Mouse (Mus musculus) liver, postnatal 0 days (tissue): Measurements from ENCODE around the gene Ccndbp1. TPM values are rescaled to one million over a fixed set of nuclear protein-coding genes. Genes with fewer than 3 reads are reported as not detected.
A peak's percentile ranks its signal among the peaks of the same experiment; 100 is the strongest.

Source experiments
- ATAC-seq: fragments of 200-750 bp; cut with Nextera tagmentation; 2 replicates; pipeline ENCODE4 v1.8.0; 2017; ENCODE audit warnings: mild to moderate bottlenecking, moderate library complexity
- DNase-seq: peaks from one replicate; pipeline ENCODE4 v3.0.0-alpha.2; 2016
- H3K27ac ChIP-seq: fragments of 300-500 bp; sonication (generic); 2 replicates; pipeline ENCODE4 v1.5.1; 2014; ENCODE audit warnings: antibody characterized with exemption, moderate library complexity, mild to moderate bottlenecking, low read depth
- H3K27me3 ChIP-seq: fragments of 300-500 bp; sonication (generic); 2 replicates; pipeline ENCODE4 v1.6.1; 2014; ENCODE audit warnings: low read length, control low read depth, mixed read lengths; ENCODE audit not compliant: insufficient read depth
- H3K36me3 ChIP-seq: fragments of 300-500 bp; sonication (generic); replicated peaks from 2 replicates; pipeline ENCODE4 v1.6.1; 2014; ENCODE audit warnings: mild to moderate bottlenecking, control low read depth, low read length, moderate library complexity, mixed read lengths; ENCODE audit not compliant: insufficient read depth
- H3K4me1 ChIP-seq: fragments of 300-500 bp; sonication (generic); 2 replicates; pipeline ENCODE4 v1.6.1; 2014; ENCODE audit warnings: antibody characterized with exemption, mild to moderate bottlenecking, control low read depth; ENCODE audit not compliant: insufficient read depth
- H3K4me2 ChIP-seq: fragments of 300-500 bp; sonication (generic); 2 replicates; pipeline ENCODE4 v1.6.1; 2014; ENCODE audit warnings: low read depth, mild to moderate bottlenecking, low read length, moderate library complexity, mixed read lengths
- H3K4me3 ChIP-seq: fragments of 300-500 bp; sonication (generic); 2 replicates; pipeline ENCODE4 v1.5.1; 2014; ENCODE audit warnings: low read depth, low read length
- H3K9ac ChIP-seq: fragments of 300-500 bp; sonication (generic); replicated peaks from 2 replicates; pipeline ENCODE4 v1.6.1; 2014; ENCODE audit warnings: mild to moderate bottlenecking, moderate library complexity
- H3K9me3 ChIP-seq: fragments of 300-500 bp; sonication (generic); 2 replicates; pipeline ENCODE4 v1.6.1; 2016; ENCODE audit warnings: mild to moderate bottlenecking, control low read depth, low read length, mixed read lengths
- CTCF ChIP-seq: sonication (generic); IDR thresholded peaks from 2 replicates; pipeline ENCODE4 v1.5.1; 2016; ENCODE audit warnings: antibody characterized with exemption, low read depth
- EP300 ChIP-seq: IDR thresholded peaks from 2 replicates; pipeline ENCODE4 v1.6.1; 2016; ENCODE audit warnings: antibody characterized with exemption, low read depth, mild to moderate bottlenecking
- WGBS: fragments of 180-500 bp; shearing (Covaris S2); extraction: QIAGEN DNeasy Blood & Tissue Kit; methylation state at CpG from one replicate; pipeline ENCODE4 v1.1.7; 2014; ENCODE audit not compliant: insufficient replicate concordance; 5-methylcytosine and 5-hydroxymethylcytosine counted together
- polyA plus RNA-seq: library from polyadenylated mRNA; unstranded; fragments of >200 nt; fragmentation: Nextera tagmentation; extraction: Ambion mirVana; gene quantifications from 2 replicates; pipeline ENCODE4 v1.2.1, GENCODE M21; 2015

Ccndbp1 gene
- 36.0 and 37.4 TPM in 2 replicates for polyA plus RNA-seq

DNA sequence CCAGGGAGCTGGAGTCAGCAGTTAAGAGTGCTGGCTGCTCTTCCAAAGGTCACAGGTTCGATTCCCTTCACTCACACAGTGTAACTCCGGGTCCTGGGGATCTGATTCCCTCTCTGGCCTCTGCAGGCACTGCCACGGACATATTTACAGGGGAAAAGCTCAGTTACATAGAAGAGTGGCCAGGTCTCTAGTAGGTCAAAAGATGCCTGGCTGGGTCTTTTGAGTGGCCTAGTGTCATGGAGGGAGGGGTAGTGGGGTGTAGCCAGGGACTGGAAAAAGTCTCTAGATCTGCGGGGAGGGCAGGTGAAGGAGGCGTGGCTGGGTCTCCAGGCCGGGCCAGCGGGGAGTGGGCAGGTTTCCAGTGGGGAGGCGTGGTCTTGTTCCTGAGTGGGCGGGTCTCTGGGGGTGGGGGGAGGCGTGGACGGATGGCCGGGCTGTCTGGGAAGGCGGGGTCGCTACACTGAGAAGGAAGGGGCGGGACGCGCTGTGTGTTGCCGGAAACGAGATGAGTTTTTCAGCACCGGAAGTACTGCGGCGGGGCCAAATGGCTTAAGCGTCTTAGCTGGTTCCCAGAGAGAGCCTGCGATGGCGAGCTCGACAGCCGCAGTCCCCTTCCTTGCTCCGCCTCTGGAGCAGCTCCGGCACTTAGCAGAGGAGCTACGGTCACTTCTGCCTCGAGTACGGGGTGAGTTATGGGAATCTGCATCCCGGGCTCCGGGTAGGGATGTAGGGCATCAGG is at the start of gene Ccndbp1:
Ccndbp1 (plus strand) TSS at position 479 of the 739 bp plus-strand sequence.
- Histone ChIP-seq H3K36me3 (peaks cover 11% of the 10 kb centered on the region), H3K9ac (peak within 1 kb of the TSS; percentile 89), H3K27ac (peak within 1 kb of the TSS; percentile 83), H3K4me3 (peak within 1 kb of the TSS; percentile 88), H3K4me1 (peaks cover 11% of the 10 kb centered on the region), H3K4me2 (peak within 1 kb of the TSS; percentile 85), H3K27me3 (no peaks in the 10 kb centered on the region), H3K9me3 (no peaks in the 10 kb centered on the region)
- DNase-seq (peak; percentile 96), ATAC-seq (peak; percentile 98)
- TF ChIP-seq CTCF (no peak), EP300 (no peak)
- 2% methylated on average over 32 of the region's 34 CpGs for WGBS

DNA sequence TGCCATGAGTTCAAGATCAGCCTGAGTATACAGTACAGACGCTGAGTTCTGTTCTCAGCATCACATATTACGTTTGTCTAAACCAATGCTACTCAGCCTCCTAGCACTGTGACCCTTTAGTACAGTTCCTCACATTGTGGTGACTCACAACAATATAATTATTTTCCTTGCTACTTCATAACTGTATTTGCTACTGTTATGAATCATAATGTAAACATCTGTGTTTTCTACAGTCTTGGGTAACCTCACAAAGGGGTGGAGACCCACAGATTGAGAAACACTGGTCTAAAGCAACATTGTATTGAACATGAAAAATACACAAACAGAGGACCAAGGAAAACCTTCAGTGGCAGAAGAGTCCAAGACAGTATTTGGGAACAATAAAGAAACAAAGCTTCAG is 48.8 kb upstream of the Ccndbp1 start:
- H3K4me3 ChIP-seq: no peak overlapping the region
- H3K4me1 ChIP-seq: peaks cover 5% of the 10 kb centered on the region
- H3K36me3 ChIP-seq: peaks cover 23% of the 10 kb centered on the region
- DNase-seq (no peak), ATAC-seq (peak; percentile 27; the same call in 1 of the 2 replicates)
- H3K27ac ChIP-seq: no peak overlapping the region
- no peak overlapping the region for H3K4me2 ChIP-seq
- no peaks in the 10 kb centered on the region for H3K27me3 ChIP-seq
- H3K9ac ChIP-seq: no peak overlapping the region
- no peaks in the 10 kb centered on the region for H3K9me3 ChIP-seq
- WGBS: 89% methylated on average over 2 of the region's 2 CpGs
- no peak for TF ChIP-seq CTCF
- no peak for TF ChIP-seq EP300

DNA sequence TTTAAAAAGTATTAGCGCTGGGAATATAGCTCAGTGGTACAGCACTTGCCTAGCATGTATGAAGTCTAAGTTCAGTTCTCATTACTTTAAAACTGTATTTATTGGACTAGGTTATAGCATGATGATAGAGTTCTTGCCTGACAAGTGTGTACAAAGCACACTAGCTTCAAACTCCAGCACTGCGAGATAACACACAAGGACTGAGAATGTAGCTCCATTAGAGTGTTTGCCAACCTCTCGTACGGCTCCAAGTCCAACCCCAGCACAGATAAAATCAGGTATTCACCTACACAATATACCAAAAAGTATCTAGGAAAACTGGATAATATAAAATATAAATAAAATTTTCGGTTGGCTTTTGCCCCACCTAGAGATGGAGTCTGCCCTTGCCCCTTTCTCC is 48.4 kb upstream of the Ccndbp1 start:
- H3K36me3 ChIP-seq: peaks cover 19% of the 10 kb centered on the region
- TF ChIP-seq EP300 (no peak), CTCF (no peak)
- H3K9me3 ChIP-seq: no peaks in the 10 kb centered on the region
- H3K9ac ChIP-seq: no peak overlapping the region
- peaks cover 5% of the 10 kb centered on the region for H3K4me1 ChIP-seq
- H3K27me3 ChIP-seq: no peaks in the 10 kb centered on the region
- ATAC-seq (no peak), DNase-seq (no peak)
- no peak overlapping the region for H3K4me3 ChIP-seq
- no peak overlapping the region for H3K27ac ChIP-seq
- no peak overlapping the region for H3K4me2 ChIP-seq
- 76% methylated on average over 5 of the region's 5 CpGs for WGBS

DNA sequence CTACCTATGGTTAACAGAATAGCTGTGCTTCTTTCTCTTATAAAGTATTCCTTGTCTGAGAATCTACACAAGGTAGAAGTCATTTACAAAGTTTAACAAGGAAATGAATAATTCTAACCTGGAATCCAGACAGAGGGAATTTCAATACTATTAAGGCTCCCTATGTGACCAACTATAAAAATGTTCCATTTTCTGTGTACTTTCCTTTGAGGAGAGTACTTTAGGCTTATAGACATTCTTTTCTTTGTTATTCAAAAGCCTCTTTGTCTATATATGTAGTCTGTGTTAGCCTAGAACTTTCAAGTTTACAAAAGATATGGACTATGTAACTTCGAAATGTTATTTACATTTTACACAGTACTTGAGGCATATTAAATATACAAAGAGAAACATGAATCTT is 47.9 kb upstream of the Ccndbp1 start:
- 90% methylated on average over 1 of the region's 1 CpGs for WGBS
- H3K9ac ChIP-seq: no peak overlapping the region

DNA sequence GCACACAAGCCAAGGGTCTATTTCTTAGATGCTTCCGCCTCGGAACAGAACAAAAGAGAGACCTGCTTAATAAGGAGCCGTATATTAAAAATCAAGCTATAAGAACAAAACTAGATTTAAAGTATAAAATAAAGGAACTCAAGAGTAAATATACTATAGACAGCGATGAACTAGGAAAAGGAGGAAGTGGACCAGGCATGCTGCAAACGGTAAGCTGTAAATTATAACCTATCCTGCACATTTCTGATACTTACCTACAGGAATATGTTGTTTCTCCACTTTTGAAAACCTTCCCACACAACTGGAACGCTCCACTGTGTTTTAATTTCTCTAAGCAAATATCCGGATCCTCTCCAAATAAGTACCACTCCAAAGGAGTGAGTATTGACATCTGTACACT is 45.1 kb upstream of the Ccndbp1 start:
- WGBS: 79% methylated on average over 7 of the region's 7 CpGs
- no peak overlapping the region for H3K9ac ChIP-seq

More for the DNA sequence above, 47.9 kb upstream of the Ccndbp1 start:
- TF ChIP-seq CTCF (no peak), EP300 (no peak)
- ATAC-seq (no peak), DNase-seq (no peak)
- no peaks in the 10 kb centered on the region for H3K27me3 ChIP-seq
- H3K4me2 ChIP-seq: no peak overlapping the region
- peaks cover 18% of the 10 kb centered on the region for H3K36me3 ChIP-seq
- H3K4me3 ChIP-seq: no peak overlapping the region
- no peaks in the 10 kb centered on the region for H3K9me3 ChIP-seq
- H3K27ac ChIP-seq: no peak overlapping the region
- H3K4me1 ChIP-seq: peaks cover 5% of the 10 kb centered on the region

DNA sequence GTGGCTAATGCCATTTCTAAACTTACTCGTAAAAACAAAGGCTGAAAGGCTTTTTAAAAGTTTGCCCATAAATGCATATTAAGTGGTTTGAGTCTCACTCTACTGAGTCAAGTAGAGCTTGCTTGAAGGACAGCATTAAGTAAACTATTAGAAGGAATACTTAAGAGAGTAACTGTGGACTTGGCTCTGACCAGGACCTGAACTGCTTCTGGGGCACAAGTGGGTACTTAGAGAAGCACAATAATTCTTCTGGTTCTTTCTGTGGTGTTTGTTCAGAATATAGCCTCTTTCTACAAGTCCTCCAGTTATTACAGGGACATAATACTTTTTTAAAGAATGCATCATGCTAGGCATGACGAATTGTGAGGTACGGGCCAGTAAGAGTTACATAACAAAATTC is 42.7 kb upstream of the Ccndbp1 start:
- TF ChIP-seq CTCF: no peak
- TF ChIP-seq EP300: no peak
- H3K4me1 ChIP-seq: peaks cover 12% of the 10 kb centered on the region
- 94% methylated on average over 3 of the region's 3 CpGs for WGBS
- H3K27me3 ChIP-seq: no peaks in the 10 kb centered on the region
- no peak for ATAC-seq
- H3K4me2 ChIP-seq: no peak overlapping the region
- H3K4me3 ChIP-seq: no peak overlapping the region
- no peak overlapping the region for H3K27ac ChIP-seq
- DNase-seq: no peak
- H3K36me3 ChIP-seq: peaks cover 2% of the 10 kb centered on the region; the same call in 1 of the 2 replicates
- no peak overlapping the region for H3K9ac ChIP-seq
- H3K9me3 ChIP-seq: no peaks in the 10 kb centered on the region

More for the DNA sequence above, 45.1 kb upstream of the Ccndbp1 start:
- DNase-seq: no peak
- no peak for ATAC-seq
- peaks cover 5% of the 10 kb centered on the region for H3K4me1 ChIP-seq
- H3K27ac ChIP-seq: no peak overlapping the region
- H3K27me3 ChIP-seq: no peaks in the 10 kb centered on the region
- no peak overlapping the region for H3K4me3 ChIP-seq
- H3K4me2 ChIP-seq: no peak overlapping the region
- TF ChIP-seq CTCF: no peak
- no peak for TF ChIP-seq EP300
- H3K9me3 ChIP-seq: no peaks in the 10 kb centered on the region
- H3K36me3 ChIP-seq: peaks cover 15% of the 10 kb centered on the region
